Mouse (Mus musculus): ENCODE data around the gene Shisa5.
A peak's percentile ranks its signal among the peaks of the same experiment; 100 is the strongest.

Gene Shisa5

DNA sequence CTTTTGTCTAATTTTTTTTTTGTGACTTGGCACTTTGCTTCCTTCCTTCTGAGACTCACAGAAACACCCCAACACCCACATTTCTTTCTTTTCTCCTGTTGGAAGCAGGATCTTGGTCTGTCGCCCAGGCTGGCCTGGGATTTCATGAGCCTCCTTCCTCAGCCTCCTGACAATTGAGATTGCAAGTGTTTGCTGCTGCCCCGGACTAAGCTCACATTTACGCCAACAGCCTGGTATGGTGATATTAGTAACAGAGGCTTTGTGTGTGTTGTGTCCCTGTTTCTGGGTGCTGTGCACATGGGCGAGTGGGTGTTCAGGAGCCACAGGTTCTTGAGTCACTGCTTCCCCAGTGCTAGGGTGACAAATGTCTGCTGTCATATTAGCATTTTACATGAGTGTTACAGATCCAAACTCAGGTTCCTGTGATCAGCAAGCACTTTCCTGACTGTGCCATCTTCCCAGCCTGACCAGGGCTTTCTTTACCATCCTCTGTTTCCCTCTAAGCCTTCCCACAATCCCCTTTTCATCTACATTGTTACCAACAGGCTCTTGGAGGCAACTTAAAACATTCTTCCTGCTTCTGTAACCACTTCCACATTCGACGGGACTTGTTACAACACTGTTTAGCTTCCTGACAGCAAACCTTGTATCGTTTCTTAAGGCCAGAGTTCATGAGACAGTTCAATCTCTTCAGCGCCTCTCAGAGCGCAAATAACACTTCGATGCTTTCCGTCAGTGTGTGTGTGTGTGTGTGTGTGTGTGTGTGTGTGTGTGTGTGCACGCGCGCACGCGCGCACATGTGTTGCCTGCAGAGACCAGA, 15.3 kb upstream of the Shisa5 start:
- DNase-seq (ENCODE audit: low spot score), result no peak

DNA sequence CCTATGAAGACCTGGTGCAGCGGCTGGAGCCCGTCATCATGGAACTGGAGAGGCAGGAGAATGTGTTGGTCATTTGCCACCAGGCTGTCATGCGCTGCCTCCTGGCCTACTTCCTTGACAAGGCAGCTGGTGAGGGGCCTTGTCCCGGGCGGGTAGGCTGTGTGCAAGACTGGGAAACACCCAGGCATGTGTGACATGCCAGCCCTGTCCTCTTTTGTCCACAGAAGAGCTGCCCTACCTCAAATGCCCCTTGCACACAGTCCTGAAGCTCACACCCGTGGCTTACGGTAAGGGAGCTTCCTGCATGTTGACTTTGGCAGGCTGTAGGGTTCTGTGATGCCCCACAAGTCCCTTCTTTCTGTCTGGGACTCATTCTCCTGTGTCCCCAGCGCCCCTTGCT, 10.8 kb upstream of the Shisa5 start:
- DNase-seq (ENCODE audit: low spot score), result no peak

DNA sequence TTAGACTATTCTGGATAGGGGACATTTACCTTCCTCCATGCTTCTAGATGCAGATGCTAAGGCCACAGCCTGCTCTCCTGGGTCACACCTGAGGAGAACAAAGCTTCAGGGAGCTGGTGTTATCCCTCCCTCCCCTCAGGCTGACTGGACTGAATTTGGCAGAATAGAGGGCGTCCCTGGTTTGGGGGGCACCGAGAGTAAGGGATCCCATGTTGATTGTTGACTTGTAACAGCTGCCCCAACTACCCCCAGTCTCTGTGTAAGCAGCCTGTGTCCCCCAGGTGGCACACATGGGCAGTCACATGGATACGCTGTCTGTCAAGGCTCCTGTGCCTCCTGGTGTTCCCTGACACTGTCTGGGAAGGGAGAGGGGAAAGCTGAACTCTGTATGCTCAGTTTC, 9.9 kb upstream of the Shisa5 start:
- no peak for DNase-seq (ENCODE audit: low spot score)

DNA sequence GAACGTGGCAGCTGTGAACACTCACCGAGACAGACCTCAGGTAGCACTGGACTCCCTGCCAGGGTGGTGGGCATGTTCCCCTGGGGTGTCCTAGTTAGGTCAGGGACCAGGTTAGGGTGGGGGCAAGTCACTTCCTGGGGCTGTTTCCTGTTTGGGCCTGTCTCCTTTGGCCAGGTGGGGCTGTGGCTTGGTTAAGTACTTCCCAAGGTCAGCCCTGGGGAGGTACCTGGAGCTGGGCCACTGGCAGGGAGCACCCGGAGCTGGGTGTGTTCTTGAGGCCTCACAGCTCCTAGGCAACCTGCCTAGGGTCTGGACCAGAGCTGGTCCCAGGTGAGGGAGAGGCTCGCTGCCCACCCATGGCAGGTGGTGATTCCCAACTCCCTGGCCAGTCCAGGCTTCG, 9.4 kb upstream of the Shisa5 start:
- no peak for DNase-seq (ENCODE audit: low spot score)

DNA sequence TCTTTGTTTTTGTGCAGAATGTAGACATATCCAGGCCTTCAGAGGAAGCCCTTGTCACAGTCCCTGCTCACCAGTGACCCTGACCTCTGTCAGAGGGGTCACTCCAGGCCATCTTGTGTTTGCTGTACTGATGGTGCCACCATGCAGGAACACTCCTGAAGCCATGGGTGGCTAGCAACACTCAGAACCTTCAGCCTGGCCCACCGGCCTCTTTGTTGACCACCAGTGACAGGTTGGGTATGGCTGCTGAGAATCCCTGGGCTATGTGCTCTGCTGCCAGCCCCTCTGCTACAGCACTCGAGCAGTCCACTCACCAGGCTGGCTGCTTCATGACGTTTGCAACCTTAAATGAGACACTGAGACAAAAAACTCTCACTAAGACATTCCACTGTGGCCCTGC, 8.1 kb upstream of the Shisa5 start:
- no peak for DNase-seq (ENCODE audit: low spot score)

DNA sequence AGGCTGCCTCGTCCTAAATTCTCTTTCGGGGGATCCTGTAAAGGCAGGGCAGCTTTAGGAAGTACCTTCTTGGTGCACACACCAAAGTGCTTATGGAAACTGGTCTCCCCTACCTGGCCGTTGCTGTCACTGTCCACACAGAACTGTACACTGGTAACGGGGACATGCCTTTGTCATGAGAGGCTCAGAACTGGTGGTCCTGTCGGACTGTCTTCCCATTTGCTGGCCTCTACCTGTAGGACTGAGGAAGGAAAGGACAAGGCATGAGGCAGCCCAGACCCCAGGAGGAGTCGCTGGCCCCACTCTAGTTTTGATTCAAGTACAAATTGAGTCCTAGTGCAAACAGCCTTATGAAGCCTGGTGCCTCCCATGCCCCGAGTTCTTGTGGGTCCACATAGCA, 7.4 kb upstream of the Shisa5 start:
- no peak for DNase-seq (ENCODE audit: low spot score)

DNA sequence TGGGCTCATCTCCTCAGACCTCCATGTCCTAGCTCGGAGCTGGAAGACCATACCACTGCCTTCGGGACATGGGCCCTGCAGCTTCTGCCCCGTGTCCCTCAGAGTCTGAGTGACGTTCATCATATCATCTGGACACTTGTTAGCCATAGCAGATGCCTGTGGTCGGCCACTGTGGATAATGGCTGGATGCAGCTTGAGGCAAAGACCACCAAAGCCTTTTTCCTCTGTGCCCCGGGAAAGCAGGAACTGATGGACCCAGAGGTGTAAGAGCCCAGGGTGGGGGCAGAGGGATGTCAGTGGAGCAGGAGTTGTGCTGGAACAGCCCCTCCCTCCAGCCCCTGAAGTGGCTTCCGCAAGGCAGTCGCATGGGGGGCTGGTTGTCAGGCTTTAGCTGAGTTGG, 6.7 kb upstream of the Shisa5 start:
- DNase-seq (ENCODE audit: low spot score), result no peak

DNA sequence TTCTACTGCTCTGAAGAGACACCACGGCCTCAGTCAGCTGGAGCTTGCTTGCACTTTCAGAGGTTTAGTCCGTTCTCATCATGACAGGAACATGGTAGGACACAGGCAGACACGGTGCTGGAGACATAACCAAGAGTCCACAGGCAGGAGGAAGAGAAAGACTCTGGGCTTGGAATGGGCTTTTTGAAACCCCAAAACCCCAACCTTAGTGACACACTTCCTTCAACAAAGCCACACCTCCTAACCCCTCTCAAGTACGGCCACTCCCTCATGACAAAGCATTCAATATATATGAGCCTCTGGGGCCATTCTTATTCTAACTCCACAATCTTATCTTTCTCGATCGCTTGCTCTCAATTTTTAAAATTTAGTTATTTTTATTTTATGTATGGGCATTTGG, 5.9 kb upstream of the Shisa5 start:
- DNase-seq (ENCODE audit: low spot score), result no peak

DNA sequence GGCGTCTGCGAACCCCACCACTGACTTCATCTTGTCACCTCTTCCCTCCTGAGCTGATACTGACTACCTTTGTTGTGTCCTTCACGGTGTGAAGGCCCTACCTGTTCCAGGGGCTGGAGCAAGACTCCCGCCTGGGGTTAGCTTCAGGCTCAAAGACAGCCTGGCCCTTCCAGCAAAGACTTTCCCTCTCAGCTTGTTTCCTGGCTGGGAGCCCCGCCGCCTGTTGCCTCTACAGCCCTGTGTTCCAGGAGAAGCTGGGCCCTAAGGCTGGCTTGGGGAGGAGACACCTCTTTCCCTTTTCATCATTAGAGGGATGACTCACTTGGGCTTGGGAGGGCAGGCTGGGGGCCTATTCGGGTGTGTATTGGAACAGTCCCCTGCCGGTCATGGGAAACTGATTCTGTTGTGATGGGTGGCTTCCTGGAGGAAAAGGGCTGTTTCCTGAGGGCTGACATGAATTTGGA, 568 bp downstream of the Shisa5 start:
- DNase-seq (ENCODE audit: low spot score), result peak; percentile 45

DNA sequence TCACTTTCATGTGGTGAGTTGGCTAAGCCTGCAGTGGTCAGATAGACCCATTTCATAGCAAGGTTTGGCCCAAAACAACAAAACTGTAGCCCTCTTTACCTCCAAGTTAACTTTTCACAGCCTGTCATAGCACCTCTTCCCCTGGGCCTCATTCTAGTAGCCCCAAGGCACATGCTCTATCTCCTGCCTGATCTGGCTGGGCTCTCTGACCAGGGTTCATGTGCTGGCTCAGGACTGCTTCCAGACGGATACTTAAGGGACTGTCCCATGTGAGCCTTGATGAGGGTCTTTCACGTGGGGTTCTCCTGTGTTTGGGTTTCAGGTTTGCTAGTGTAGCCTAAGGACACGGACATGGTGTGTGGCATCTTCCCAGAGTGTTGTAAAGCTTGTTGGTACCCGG, 1.3 kb downstream of the Shisa5 start:
- DNase-seq (ENCODE audit: low spot score), result no peak

DNA sequence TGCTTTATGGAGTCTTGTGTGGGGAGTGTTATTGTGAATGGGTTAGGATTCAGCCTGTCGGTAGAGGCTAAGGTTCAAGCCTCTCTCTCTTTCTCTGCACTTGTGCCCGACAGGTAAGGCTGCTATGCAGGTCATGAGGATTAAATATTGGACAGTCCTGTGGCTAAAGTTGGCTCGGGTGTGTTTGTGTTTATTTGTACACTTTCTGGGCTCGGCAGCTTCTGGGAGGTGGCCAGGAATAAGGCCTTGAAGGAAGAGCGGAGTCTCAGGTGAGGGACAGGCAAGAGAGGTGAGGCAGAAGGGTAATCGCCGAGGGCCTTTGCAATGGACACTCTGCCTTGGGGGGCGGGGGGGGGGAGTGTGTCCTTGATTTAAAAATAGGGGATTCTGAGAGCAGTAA, 1.9 kb downstream of the Shisa5 start:
- no peak for DNase-seq (ENCODE audit: low spot score)

DNA sequence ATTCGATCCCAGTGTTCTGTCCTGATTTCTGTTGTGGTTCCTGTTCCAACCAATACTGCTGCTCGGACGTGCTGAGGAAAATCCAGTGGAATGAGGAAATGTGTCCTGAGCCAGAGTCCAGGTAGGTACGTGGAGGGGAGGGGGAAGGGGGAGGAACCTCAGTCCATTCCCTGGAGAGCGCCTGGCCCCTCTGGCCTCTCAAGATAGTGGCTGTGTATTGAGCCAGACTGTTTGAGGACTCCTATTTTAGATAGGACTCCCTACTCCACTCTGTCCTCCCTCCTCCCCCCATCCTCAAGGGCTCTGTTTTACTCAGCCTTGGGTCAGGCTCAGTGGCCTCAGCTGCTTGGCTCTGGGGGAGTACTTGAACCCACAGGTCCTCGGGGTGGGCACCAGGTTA, 2.5 kb downstream of the Shisa5 start:
- DNase-seq (ENCODE audit: low spot score), result no peak

DNA sequence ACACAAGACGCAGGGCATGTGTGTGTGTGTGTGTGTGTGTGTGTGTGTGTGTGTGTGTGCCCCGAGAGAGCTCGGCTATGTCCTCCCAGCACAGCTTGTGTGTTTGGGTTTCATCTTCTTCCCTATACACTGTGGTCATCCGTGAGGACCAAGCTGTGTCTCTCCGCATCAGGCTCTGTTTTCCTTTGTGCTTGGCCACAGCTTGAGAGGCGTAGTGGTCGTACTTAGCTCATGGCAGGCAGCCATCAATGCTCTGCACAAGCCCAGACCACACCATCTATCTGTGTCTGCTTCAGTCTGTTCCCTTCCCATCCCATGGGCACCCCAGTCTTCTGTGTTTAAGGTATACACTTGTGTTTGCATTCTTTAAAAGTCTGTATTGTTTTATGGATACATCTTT, 3.0 kb downstream of the Shisa5 start:
- no peak for DNase-seq (ENCODE audit: low spot score)

DNA sequence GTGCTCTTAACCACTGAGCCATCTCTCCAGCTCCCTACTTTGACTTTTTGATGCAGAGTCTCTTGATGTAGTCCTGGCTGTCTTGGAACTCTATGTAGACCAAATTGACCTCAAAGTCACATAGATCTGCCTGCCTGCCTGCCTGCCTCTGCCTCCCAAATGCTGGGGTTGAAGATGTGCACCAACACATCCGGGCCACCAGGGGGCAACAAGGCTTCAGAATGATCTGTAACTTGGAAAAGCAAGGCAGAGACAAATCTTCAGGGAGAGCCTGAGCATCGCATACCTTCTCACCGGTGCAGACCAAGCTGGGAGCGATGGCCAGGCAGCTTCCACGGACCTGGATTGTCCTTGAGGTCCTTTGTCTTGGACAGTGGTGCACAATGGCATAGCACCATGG, 7.9 kb downstream of the Shisa5 start:
- peak; percentile 59 for DNase-seq (ENCODE audit: low spot score)

DNA sequence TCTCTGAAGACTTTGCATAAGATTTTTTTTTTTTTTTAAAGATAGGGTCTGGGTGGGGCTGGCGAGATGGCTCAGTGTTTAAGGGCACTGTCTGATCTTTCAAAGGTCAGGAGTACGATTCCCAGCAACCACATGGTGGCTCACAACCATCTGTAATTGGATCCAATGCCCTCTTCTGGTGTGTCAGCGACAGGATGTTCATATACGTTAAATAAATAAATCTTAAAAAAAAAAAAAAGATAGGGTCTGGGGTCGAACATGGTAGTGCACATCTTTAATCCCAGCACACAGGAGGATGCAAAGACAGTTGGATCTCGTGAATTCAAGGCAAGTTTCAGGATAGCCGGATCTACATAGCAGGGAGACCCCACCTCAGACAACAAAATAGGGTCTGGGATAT, 11.0 kb downstream of the Shisa5 start:
- peak; percentile 1 for DNase-seq (ENCODE audit: low spot score)

DNA sequence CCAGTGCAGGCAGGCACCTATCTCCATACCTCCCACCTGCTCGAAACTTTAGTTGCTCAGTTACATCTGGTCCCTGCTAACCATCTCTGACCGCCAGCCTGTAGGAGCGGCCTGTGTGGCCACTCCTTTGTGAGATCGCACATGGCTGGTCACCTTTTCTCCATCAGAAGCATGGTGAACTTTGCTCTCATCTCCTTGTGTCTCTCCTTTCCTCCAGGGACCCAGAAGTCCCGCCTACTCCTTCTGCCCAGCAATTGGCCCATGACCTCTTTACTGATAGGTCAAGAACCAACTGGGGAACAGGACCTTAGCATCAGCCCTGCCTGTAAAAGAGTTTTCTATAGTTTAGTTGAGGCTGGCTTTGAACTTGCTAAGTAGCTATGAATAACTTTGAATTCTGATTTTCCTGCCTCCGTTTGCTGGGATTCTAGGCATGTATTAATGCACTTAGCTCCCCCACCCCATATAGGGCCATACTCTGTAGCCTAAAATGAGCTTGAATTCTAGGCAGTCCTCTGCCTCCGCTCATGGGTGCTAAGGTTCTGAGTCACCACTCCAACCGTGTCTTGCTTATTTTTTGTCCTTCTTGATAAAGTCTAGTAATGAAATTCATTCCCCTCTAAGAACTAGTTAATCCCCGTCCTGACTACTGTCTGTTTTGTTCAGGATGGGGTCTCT, 11.8 kb downstream of the Shisa5 start:
- DNase-seq (ENCODE audit: low spot score), result peak; percentile 1

DNA sequence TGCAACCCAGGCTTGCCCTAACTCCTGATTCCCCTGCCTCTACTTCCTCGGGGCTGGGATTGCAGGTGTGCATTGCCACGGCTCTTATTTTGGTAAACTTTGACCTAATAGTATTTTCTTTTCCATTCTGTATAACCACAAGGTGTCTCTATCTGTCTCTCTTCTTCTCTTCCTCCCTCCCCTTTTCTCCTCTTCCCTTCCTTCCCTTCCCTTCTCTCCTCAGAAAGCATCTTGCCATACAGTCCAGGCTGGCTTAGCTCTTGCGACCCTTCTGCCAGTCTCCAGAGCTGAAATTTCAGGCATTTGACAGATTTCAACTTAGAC, 12.3 kb downstream of the Shisa5 start:
- DNase-seq (ENCODE audit: low spot score), result peak; percentile 0

DNA sequence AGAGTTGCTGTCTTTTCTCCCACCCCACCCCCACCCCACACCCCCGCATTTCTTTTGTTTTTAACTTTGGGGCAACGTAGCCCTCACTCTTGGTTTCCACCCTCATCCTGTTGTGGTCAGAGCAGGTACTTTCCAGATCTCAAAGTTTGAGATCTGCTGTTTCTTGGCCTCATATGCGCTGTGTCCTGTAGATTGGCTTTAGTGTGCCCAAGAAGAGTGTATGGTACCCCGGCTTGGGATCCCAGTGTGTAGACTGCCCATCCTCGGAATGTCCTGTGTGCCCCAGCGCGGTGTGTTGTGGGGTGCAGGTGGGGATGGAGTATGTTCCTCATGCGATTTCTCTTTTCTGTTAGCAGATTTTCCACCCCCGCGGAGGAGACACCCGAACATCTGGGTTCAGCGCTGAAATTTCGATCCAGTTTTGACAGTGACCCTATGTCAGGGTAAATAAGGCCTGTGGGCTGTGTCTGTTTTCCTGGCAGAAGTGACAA, 12.7 kb downstream of the Shisa5 start:
- DNase-seq (ENCODE audit: low spot score), result peak; percentile 1

DNA sequence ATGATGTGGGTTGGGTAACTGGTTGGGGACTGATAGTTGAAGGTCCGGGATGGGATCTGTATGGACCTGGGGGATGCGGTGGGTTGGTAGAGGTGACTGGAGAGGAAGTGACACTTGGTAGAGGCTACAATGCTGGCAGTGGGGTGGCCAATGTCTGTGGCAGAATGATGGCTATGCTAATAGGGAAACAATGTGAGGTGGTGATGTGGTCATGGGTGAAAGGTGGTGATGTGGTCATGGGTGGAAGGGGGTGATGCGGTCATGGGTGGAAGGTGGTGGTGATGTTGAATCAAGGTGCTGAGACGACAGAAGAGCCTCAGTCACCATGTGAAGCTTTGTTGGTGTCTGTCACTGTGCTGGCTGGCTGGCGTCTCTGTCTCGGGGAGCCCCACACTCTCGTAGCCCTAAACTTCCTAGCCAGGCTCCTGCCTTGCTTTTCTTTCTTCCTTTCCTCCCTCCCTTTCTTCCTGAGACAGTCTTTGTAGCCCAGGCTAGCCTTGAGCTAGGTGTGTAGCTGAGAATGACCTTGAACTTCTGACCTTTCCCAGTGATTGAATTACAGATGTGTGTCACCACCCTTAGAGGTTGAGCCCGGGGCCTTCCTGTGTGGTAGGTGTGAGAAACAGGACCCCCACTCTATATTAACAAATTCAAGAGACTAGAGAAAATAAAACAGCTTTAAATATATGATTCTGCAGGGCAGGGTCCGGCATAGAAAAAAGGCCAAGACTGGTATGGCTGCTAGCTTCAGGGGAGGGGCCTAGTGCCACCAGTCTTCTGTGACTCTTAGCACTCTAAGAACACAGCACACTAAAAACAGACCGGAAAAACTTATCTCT, 13.5 kb downstream of the Shisa5 start:
- no peak for DNase-seq (ENCODE audit: low spot score)

DNA sequence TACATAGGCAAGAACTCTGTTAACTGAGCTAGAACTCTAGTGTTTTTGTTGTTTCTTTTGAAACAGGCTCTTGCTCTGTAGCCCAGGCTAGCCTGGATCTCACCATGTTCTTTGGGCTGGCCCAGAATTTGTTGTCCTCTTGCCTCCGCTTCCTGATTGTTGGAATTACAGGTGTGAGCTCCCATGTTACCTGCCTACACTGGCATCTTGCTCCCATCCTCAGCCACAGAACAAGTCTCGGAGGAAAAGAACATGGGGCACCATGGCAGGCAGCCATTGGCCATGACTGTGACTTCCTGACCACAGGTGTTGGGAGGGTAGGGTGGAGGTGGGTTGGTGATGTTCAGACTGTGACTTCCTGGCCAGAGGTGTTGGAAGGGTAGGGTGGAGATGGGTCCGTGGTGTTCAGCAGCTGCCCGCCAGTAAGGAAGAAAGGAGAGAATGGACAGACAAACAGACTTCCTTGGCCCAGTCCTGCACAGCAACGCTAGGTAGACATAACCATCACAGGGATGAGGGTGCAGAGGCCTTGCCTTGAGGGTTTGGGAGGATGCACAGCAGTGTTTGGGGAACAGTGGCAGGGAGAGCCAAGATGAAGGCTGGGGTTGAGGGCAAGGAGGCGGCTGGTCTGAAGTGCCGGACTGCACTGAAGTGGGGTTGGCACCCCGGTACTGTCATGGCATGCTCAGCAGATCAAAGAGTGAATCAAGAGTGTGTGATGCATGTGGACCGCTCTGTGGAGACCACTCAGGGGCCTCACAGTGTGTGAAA, 14.3 kb downstream of the Shisa5 start:
- no peak for DNase-seq (ENCODE audit: low spot score)

DNA sequence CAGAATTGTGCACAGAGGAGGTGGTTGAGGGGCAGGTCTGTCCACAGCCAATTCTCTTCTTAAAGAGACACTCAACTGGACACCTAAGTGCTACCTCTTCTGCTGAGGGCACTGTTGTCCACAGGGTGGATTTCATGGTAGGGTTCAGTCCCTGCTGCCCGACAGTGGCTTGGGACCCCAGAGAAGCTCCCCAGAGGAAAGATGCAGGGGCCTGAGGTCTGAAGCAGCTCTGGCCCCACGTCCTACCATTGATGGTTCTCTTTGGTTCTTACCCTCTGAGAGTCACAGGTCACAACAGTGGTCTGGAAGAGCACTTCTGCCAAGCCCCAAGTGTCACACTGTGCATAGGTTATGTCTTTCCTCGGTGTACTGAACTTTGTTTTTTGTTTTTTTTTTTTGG, 15.0 kb downstream of the Shisa5 start:
- no peak for DNase-seq (ENCODE audit: low spot score)

DNA sequence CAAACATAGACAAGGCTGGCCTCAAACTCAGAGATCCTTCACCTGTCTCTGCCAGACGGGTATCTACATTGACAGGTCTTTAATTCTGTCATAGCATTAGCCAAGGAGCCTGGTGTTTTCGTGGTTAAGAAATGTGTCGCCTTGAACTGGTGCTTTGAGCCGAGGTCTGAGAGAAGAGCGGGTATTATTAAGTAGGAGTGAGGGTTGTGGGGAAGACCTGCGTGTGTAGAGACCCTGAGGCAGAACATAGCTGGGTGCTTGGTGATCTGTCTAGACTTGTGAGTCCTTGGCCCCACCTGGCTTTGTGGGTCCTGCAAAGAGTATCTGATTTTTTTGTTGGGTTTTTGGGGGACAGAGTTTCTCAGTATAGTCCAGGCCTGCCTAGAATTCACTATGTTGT, 15.5 kb downstream of the Shisa5 start:
- no peak for DNase-seq (ENCODE audit: low spot score)
